In genomic region chr3:144173866-144174588, GRCm38 (mm10) we compare ENCODE assay signal across 17 mouse cellular contexts. TPM values are rescaled to one million over a fixed set of nuclear protein-coding genes. Genes with fewer than 3 reads are reported as not detected.
DNase-seq lines count a peak whose midpoint lies in the region; ATAC-seq and TF ChIP-seq lines count a peak whose summit lies in the region.
"Had no signal": no experiment of that assay in that cellular context is flagged by ENCODE, and none has a peak within 500 bp of the region (broad histone marks: within the 10 kb centered on the region; RNA-seq: fewer than 3 reads in every experiment).

No protein-coding gene starts in this region.

- no peak overlapping the region for H3K4me2 ChIP-seq in midbrain, embryonic 11.5 days
- no peak overlapping the region for H3K4me2 ChIP-seq in forebrain, postnatal 0 days (ENCODE audit: low read depth)
- no peak overlapping the region for H3K4me2 ChIP-seq in midbrain, embryonic 16.5 days (ENCODE audit: low read length)
- H3K4me2 ChIP-seq: limb, embryonic 15.5 days had no signal

- H3K27ac ChIP-seq in midbrain, embryonic 11.5 days (ENCODE audit: low read depth, low read length) = no peak overlapping the region
- H3K27ac ChIP-seq in midbrain, embryonic 10.5 days (replicated peaks) = no peak overlapping the region
- no peak overlapping the region for H3K27ac ChIP-seq in forebrain, postnatal 0 days (ENCODE audit: low read depth, low read length)
- H3K27ac ChIP-seq in midbrain, embryonic 16.5 days (ENCODE audit: low read length) = no peak overlapping the region
- H3K27ac ChIP-seq: limb, embryonic 15.5 days had no signal

- DNase-seq in midbrain, embryonic 11.5 days (ENCODE audit: low spot score, missing footprints) = peak; percentile 23
- DNase-seq in midbrain, embryonic 10.5 days (ENCODE audit: low spot score) = no peak
- DNase-seq in forebrain, postnatal 0 days = no peak
- DNase-seq in adrenal gland, postnatal 14 days = no peak
- DNase-seq in urinary bladder, postnatal 4 days (ENCODE audit: low spot score in 2 of 2) = no peak
- no peak for DNase-seq in layer of hippocampus, adult 8-10 months (ENCODE audit: low spot score in 2 of 2)
- DNase-seq: B cell, adult 2 months; cerebellum, adult 9-11 months; kidney, adult 11 months; kidney, postnatal 25 days; lung, postnatal 14 days; right cerebral cortex, postnatal 4 days; thymus, postnatal 4 days had no signal

- ATAC-seq in midbrain, embryonic 11.5 days (ENCODE audit: low FRiP score) = no peak
- peak; percentile 27; the same call in 1 of the 2 replicates for ATAC-seq in forebrain, postnatal 0 days
- peak; percentile 54; the same call in 1 of the 2 replicates for ATAC-seq in midbrain, embryonic 16.5 days
- ATAC-seq: activated CD4-positive, CD25-positive, alpha-beta regulatory T cell, adult 4 months; Patski had no signal

- no peaks in the 10 kb centered on the region for H3K4me1 ChIP-seq in midbrain, embryonic 11.5 days (ENCODE audit: control insufficient read depth, insufficient read depth, low read length)
- H3K4me1 ChIP-seq in midbrain, embryonic 10.5 days = no peaks in the 10 kb centered on the region
- H3K4me1 ChIP-seq in forebrain, postnatal 0 days (ENCODE audit: insufficient read depth) = no peaks in the 10 kb centered on the region
- no peaks in the 10 kb centered on the region for H3K4me1 ChIP-seq in midbrain, embryonic 16.5 days (ENCODE audit: control insufficient read depth, insufficient read depth, low read length)
- H3K4me1 ChIP-seq: limb, embryonic 15.5 days had no signal

- no peaks in the 10 kb centered on the region for H3K36me3 ChIP-seq in midbrain, embryonic 11.5 days (ENCODE audit: control insufficient read depth, insufficient read depth, low read length)
- no peaks in the 10 kb centered on the region for H3K36me3 ChIP-seq in midbrain, embryonic 10.5 days
- no peaks in the 10 kb centered on the region for H3K36me3 ChIP-seq in forebrain, postnatal 0 days (ENCODE audit: insufficient read depth)
- H3K36me3 ChIP-seq in midbrain, embryonic 16.5 days (ENCODE audit: control insufficient read depth, insufficient read depth, low read length) = no peaks in the 10 kb centered on the region
- H3K36me3 ChIP-seq: limb, embryonic 15.5 days had no signal

- no peaks in the 10 kb centered on the region for H3K9me3 ChIP-seq in midbrain, embryonic 11.5 days (ENCODE audit: control insufficient read depth, low read length)
- H3K9me3 ChIP-seq in midbrain, embryonic 10.5 days (replicated peaks) = no peaks in the 10 kb centered on the region
- H3K9me3 ChIP-seq in forebrain, postnatal 0 days (ENCODE audit: low read length) = no peaks in the 10 kb centered on the region
- H3K9me3 ChIP-seq in midbrain, embryonic 16.5 days (replicated peaks; ENCODE audit: control insufficient read depth, low read length, poor library complexity, severe bottlenecking) = no peaks in the 10 kb centered on the region
- H3K9me3 ChIP-seq: limb, embryonic 15.5 days had no signal

- H3K27me3 ChIP-seq in midbrain, embryonic 11.5 days (ENCODE audit: control insufficient read depth, insufficient read depth, low read length) = no peaks in the 10 kb centered on the region
- no peaks in the 10 kb centered on the region; the same call in 1 of the 2 replicates for H3K27me3 ChIP-seq in midbrain, embryonic 10.5 days (ENCODE audit: low read depth, poor library complexity, severe bottlenecking)
- H3K27me3 ChIP-seq in forebrain, postnatal 0 days (ENCODE audit: insufficient read depth, low read length) = no peaks in the 10 kb centered on the region
- no peaks in the 10 kb centered on the region for H3K27me3 ChIP-seq in midbrain, embryonic 16.5 days (ENCODE audit: control insufficient read depth, insufficient read depth, low read depth, low read length)
- H3K27me3 ChIP-seq: Patski had no signal

- TF ChIP-seq CTCF in forebrain, postnatal 0 days (IDR thresholded peaks at IDR 0.05; ENCODE audit: low read depth) = no peak

- whole genome bisulfite sequencing in midbrain, embryonic 11.5 days = 86% methylated on average over 7 of the region's 7 CpGs
- 86% methylated on average over 7 of the region's 7 CpGs for WGBS in midbrain, embryonic 10.5 days
- 22% methylated on average over 7 of the region's 7 CpGs for WGBS in forebrain, postnatal 0 days
- 54% methylated on average over 7 of the region's 7 CpGs for WGBS in midbrain, embryonic 16.5 days

- H3K4me3 ChIP-seq in midbrain, embryonic 11.5 days (ENCODE audit: low read depth, low read length) = no peak overlapping the region
- no peak overlapping the region for H3K4me3 ChIP-seq in midbrain, embryonic 10.5 days
- no peak overlapping the region for H3K4me3 ChIP-seq in forebrain, postnatal 0 days (ENCODE audit: low read depth, low read length)
- no peak overlapping the region for H3K4me3 ChIP-seq in midbrain, embryonic 16.5 days (ENCODE audit: low read depth, low read length)
- H3K4me3 ChIP-seq: limb, embryonic 15.5 days had no signal

- no peak overlapping the region for H3K9ac ChIP-seq in midbrain, embryonic 11.5 days (ENCODE audit: low read length)
- H3K9ac ChIP-seq in forebrain, postnatal 0 days = no peak overlapping the region
- H3K9ac ChIP-seq in midbrain, embryonic 16.5 days (ENCODE audit: low read depth, low read length) = no peak overlapping the region
- H3K9ac ChIP-seq: limb, embryonic 15.5 days had no signal

RNA-seq across cellular contexts. Expression of gene Lmo4, which starts 31.0 kb away (rescaled TPM):
- polyA plus RNA-seq in midbrain, embryonic 11.5 days (2014; fragmentation: Nextera tagmentation; extraction: Ambion mirVana) = 41.5 and 49.0 TPM in 2 replicates
- polyA plus RNA-seq in midbrain, embryonic 10.5 days (2016; fragmentation: Nextera tagmentation; extraction: Ambion mirVana) = 26.8 and 27.4 TPM in 2 replicates
- total RNA-seq in forebrain, postnatal 0 days (2014; rRNA removed) = 256 and 302 TPM in 2 replicates
- 234 and 258 TPM in 2 replicates for polyA plus RNA-seq in forebrain, postnatal 0 days (2015; fragmentation: Nextera tagmentation; extraction: Ambion mirVana)
- 72.0 and 86.3 TPM in 2 replicates for polyA plus RNA-seq in midbrain, embryonic 16.5 days (2015; fragmentation: Nextera tagmentation; extraction: Ambion mirVana)
- total RNA-seq in adrenal gland, postnatal 14 days (2021) = 67.1 and 69.0 TPM in 2 replicates
- total RNA-seq in layer of hippocampus, adult 8-10 months (2022) = 100 to 1,000 TPM; 180 to 209 (median 206) TPM
